Comparison of ENCODE assay signal across 18 mouse cellular contexts in the genomic region with DNA sequence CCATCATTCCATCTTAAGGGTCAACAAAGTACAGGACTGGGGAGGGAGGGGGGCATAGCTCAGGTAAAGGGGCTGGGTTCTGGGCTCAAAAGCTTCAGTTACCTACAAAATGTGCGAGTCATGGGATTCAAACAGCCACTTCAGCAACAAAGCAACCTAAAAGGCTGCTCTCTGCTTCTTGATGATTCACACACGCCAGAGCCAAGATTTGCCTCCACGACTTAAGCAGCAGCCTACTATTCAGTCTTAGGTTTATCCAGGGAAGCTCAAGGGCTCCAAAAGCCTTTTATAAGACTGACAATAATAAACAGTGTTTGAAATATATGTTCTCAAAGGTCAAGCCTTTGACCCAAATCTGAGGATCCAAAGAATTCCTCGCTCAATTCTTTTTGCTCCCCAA.
"Had no signal": no experiment of that assay in that cellular context is flagged by ENCODE, and none has a peak within 500 bp of the region (broad histone marks: within the 10 kb centered on the region; RNA-seq: fewer than 3 reads in every experiment).

No protein-coding gene starts in this region.

- ATAC-seq: intestine, postnatal 0 days; midbrain, embryonic 15.5 days had no signal

- H3K4me3 ChIP-seq: left cerebral cortex, adult 2 months; liver, embryonic 13.5 days; lung, embryonic 15.5 days; midbrain, embryonic 12.5 days; midbrain, embryonic 15.5 days; neural tube, embryonic 12.5 days; neural tube, embryonic 15.5 days had no signal

- H3K9me3 ChIP-seq: liver, embryonic 13.5 days; lung, embryonic 15.5 days; midbrain, embryonic 12.5 days; midbrain, embryonic 15.5 days; neural tube, embryonic 12.5 days; neural tube, embryonic 15.5 days had no signal

- H3K4me2 ChIP-seq: liver, embryonic 13.5 days; lung, embryonic 15.5 days; midbrain, embryonic 12.5 days; midbrain, embryonic 15.5 days; neural tube, embryonic 12.5 days; neural tube, embryonic 15.5 days had no signal

- H3K36me3 ChIP-seq: liver, embryonic 13.5 days; lung, embryonic 15.5 days; midbrain, embryonic 12.5 days; midbrain, embryonic 15.5 days; neural tube, embryonic 12.5 days; neural tube, embryonic 15.5 days had no signal

- H3K9ac ChIP-seq: liver, embryonic 13.5 days; lung, embryonic 15.5 days; midbrain, embryonic 12.5 days; midbrain, embryonic 15.5 days; neural tube, embryonic 12.5 days; neural tube, embryonic 15.5 days had no signal

- DNase-seq: kidney, adult 2 months; kidney, postnatal 10 days; kidney, postnatal 4 days; layer of hippocampus, postnatal 36 days; liver, embryonic 13.5 days; lung, postnatal 14 days; right cerebral cortex, adult 18-20 months; thymus, adult 2 months; thymus, postnatal 14 days; thymus, postnatal 4 days had no signal

- H3K27me3 ChIP-seq: liver, embryonic 13.5 days; lung, embryonic 15.5 days; midbrain, embryonic 12.5 days; midbrain, embryonic 15.5 days; neural tube, embryonic 12.5 days; neural tube, embryonic 15.5 days had no signal

- H3K27ac ChIP-seq: left cerebral cortex, adult 2 months; liver, embryonic 13.5 days; lung, embryonic 15.5 days; macrophage; midbrain, embryonic 12.5 days; midbrain, embryonic 15.5 days; neural tube, embryonic 12.5 days; neural tube, embryonic 15.5 days had no signal

- H3K4me1 ChIP-seq: liver, embryonic 13.5 days; lung, embryonic 15.5 days; midbrain, embryonic 12.5 days; midbrain, embryonic 15.5 days; neural tube, embryonic 12.5 days; neural tube, embryonic 15.5 days had no signal
